Mouse (Mus musculus) cerebellum, postnatal 10 days (tissue): ENCODE measurements around the gene Smarcd2.

Experiments
- DNase-seq, 2 experiments: peaks; one replicate each; pipeline ENCODE4 v3.0.0; 2021; ENCODE audit warnings: mixed read lengths in 2 of 2

Smarcd2 gene

GRCm38 (mm10) chr11:106272644-106273310 lies at the start of gene Smarcd2:
Gene Smarcd2 (minus strand): TSS chr11:106272972.
- DNase-seq: peak; percentile 99 to 100

DNA sequence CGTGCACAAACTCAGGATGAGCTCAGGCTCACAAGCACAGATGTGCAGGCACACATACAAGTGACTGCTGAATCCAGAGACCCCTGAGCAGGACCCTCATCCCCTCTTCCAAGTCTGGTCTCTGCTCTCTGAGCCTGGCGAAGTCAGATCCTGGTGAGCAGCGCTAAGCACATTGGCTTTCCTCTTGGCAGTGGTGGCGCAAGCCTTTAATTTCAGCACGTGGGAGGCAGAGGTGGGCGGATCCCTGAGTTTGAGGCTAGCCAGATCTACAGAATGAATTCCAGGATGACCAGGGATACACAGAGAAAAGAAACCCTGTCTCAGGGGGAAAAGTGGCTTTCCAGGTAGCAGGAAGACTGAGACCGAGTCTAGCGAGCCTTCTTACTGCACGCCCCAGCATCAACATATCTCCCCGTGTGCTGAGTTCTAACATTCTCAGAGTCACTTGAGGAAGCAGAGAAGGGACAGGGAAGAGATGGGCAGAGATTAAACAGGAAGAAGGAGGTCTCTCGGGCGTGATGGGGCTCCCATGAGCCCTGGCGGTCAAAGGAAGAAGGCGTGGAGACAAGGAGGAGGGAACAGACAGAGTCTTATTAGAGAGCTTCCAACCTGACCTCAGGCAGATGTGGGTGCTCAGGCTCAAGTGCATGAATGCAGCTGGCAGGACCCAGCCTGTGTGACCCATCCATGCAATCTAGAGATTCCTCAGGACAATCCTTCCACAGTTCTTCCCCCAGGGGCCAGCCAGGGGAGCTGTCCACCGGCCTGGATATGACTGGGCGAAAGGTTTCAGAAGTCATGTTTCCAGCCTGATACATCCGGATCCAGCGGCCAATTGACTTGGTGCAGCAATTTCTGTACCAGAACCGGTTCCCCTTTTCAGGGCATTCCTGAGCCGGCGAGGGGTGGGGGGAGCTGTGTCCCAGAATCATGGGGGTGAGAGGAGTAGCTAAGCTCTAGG lies 45.9 kb upstream of the Smarcd2 start:
- DNase-seq: no peak

GRCm38 (mm10) chr11:106317801-106318200 lies 45.0 kb upstream of the Smarcd2 start:
- no peak for DNase-seq

GRCm38 (mm10) chr11:106316416-106316815 lies 43.6 kb upstream of the Smarcd2 start:
- no peak for DNase-seq

- no peak for DNase-seq
Observed at GRCm38 (mm10) chr11:106314333-106314812, 41.6 kb upstream of the Smarcd2 start, which contains the start of gene Cd79b. Gene Cd79b (minus strand): TSS chr11:106314762.

GRCm38 (mm10) chr11:106313533-106313932 lies 40.8 kb upstream of the Smarcd2 start:
- DNase-seq: no peak

GRCm38 (mm10) chr11:106310123-106310522 lies 37.4 kb upstream of the Smarcd2 start:
- no peak for DNase-seq

DNA sequence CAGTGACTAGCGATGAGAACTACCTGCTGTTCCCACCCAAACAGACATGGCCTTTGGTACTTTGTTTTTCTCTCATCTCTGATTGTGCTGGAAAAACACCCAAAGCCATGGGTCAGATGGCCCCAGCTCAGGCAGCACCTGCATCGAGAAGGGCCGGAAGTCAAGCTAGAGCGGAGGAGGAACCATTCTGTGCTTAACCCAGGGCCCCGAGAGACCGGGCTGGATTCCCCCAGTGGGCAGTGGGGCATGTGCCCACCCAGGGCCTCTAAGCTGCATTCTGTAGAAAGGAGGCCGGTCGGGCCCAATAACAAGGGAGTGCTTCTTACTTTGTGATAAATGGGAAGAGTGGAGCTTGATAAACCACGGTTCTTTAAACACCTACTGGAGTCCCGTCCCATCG lies 35.4 kb upstream of the Smarcd2 start:
- DNase-seq: no peak

- no peak for DNase-seq
Observed at GRCm38 (mm10) chr11:106307432-106307831, 34.7 kb upstream of the Smarcd2 start.

GRCm38 (mm10) chr11:106306758-106307157 lies 34.0 kb upstream of the Smarcd2 start:
- no peak for DNase-seq

- no peak for DNase-seq
Observed at GRCm38 (mm10) chr11:106306065-106306385, 33.3 kb upstream of the Smarcd2 start.

DNA sequence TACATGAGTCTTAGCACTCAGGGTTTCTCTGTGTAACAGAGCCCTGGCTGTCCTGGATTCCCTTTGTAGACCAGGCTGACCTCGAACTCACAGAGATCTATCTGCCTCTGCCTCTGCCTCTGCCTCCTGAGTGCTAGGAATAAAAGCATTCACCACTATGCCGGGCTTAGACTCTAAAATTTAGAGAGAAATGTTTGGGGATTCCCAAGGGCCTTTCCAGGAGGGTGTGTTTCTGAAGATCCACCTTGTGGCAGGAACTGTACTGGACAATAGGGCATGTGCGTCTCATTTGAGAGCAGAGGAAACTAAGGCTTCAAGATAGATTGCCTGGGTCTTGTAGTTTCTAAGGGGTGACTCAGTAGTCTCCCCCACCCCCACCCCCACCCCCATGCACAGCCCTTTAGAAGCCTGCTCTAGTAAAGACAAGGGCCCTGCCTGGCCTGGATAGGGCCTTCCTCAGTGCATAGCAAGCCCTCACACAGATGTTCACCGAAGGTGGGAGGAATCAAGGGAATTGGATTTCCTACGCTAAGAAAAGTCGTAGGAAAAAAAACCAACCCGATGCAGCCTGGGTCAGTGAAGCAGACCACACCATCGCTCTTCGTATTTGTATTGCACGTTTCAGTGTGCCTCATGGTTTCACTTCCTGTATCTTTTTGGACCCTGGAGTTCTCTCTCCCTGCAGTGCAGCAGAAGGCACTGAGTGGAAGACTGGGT lies 32.7 kb upstream of the Smarcd2 start:
- no peak for DNase-seq

GRCm38 (mm10) chr11:106302634-106303033 lies 29.9 kb upstream of the Smarcd2 start:
- peak; percentile 79 to 85 for DNase-seq

GRCm38 (mm10) chr11:106301765-106302164 lies 29.0 kb upstream of the Smarcd2 start, which contains the start of gene Gh:
Gene Gh (minus strand): TSS chr11:106301865.
- no peak for DNase-seq

GRCm38 (mm10) chr11:106291861-106292260 lies 19.1 kb upstream of the Smarcd2 start:
- DNase-seq: peak; percentile 88 to 90

- no peak for DNase-seq
Observed at GRCm38 (mm10) chr11:106290376-106290775, 17.6 kb upstream of the Smarcd2 start.

DNA sequence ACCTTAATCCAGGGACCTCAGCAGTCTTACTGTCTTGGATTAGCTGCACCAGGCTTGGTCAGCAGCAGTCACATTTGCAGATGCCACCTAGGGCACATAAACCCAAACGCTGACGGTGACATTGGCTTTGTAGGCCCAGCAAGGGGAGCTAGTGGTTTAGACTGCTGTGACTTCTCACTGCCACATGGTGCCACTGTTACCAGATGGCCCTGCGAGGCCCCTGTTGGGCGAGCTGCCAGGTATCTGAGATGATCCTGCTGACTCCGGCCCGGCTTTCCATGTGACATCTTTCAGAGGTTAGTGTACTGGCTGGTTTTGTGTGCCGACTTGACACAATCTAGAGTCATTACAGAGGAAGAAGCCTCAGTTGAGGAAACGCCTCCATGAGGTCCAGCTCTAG lies 16.6 kb upstream of the Smarcd2 start:
- peak; percentile 97 for DNase-seq

DNA sequence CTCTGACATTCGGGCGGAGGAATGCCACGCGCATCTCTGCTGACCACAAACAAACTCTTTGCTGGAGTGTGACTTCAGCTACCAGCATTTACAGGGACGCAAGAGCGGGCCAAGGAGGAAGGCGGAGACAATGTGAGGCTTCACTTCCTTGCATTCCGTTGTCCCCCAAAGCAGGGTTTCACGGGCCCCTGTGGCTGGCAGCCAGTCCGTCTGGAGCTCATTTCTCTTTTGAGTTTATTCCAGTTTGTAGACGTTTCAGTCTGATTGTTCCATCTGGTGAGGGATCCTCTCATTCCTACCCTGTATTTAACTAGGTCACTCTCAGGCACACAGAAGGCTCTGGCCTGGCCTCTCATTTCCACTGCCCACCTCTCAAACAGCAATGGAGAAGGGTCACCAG lies 14.2 kb upstream of the Smarcd2 start:
- peak; percentile 79 for DNase-seq

DNA sequence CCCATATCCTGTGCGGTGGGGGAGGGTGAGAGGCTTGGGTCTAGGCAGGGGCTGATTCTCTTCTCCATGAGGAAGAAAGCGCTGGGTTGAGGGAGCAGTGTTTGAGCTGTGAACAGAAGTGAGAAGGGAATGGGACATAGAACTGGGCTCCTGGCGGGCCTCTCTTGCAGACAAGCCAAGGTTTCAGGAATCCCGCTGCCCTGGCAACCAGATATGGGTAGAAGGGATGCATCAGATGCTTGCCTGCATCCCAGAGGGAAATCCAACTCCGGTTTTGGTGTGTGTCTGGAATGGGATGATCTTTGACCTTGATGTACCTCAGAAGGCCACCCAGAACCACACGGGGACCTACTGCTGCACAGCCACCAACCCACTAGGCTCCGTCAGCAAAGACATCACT lies 13.4 kb upstream of the Smarcd2 start:
- peak; percentile 39 to 49 for DNase-seq

DNA sequence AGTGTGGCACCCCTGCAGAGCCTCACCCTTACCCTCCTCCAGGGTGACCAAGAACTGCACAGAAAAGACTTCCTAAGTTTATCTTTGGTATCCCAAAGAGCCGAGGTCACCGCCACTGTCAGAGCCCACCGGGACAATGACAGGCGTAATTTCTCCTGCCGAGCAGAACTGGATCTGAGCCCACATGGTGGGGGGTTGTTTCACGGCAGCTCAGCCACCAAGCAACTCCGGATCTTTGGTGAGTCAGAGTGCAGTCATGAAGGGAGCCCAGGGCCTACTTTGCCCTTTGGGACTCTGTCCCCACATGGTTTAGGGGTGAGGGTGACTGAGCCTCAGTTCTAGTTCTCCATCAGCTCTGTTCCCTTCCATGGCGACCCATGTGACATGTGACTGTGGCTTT lies 11.4 kb upstream of the Smarcd2 start:
- peak; percentile 43 to 54 for DNase-seq

GRCm38 (mm10) chr11:106283371-106283770 lies 10.6 kb upstream of the Smarcd2 start:
- peak; percentile 25 to 41 for DNase-seq

DNA sequence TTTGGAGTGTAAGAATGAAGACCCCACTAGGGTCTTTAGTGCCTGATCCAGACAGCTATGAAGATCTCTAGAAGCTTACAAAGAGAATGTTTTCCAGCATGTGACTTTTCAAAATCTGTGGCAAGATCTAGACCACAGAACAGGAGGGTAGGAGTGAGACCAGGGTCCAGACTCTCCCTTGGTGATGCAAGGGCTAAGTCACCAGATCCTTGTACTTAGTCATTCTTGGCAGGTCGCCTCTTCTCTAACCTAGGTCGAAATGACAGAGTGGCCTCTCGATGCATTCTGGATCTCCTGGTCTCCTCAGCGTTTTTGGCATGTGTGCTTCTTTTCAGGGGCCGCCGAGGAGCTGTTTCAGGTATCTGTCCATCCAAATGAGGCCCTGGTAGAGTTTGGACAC lies 9.7 kb upstream of the Smarcd2 start:
- DNase-seq: no peak

DNA sequence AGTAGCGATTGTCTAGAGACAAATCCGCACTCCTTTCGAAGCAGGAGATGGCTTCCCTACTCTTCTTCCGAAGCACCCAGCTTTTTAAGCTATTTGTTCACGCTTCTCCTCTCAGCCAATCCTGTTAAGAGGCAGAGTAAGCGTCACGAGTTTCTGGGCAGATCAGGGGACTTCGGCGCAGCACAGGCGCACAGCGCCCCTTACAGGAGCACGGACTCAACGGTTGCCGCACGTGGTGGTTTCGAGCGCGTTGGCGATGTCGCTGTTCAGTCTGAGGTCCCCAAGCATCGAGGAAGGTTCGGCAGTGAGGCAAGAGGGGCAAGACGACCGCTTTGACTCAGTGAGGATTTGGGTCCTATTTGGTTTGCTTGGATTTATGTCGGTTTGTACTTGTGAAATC lies 3.7 kb upstream of the Smarcd2 start, which contains the start of gene Tcam1:
Gene Tcam1 (plus strand): TSS at position 219 of the 400 bp plus-strand sequence.
- peak; percentile 97 to 98 for DNase-seq
